Mouse (Mus musculus) forebrain, embryonic 14.5 days (tissue): ENCODE results near the gene Mtus2. TPM values are rescaled to one million over a fixed set of nuclear protein-coding genes. Genes with fewer than 3 reads are reported as not detected.

ENCODE experiments used
- ATAC-seq: fragments of 200-750 bp; cut with Nextera tagmentation; 2 replicates; pipeline ENCODE4 v1.8.0; 2017; ENCODE audit warnings: mild to moderate bottlenecking, moderate library complexity
- DNase-seq: peaks from one replicate; pipeline ENCODE4 v3.0.0-alpha.2; 2015; ENCODE audit warnings: low spot score
- H3K27ac ChIP-seq: fragments of 300-500 bp; sonication (generic); 2 replicates; pipeline ENCODE4 v1.5.1; 2014; ENCODE audit warnings: low read depth, mild to moderate bottlenecking, control low read depth, low read length, moderate library complexity
- H3K27me3 ChIP-seq: fragments of 300-500 bp; sonication (generic); replicated peaks from 2 replicates; pipeline ENCODE4 v1.6.1; 2014; ENCODE audit warnings: low read length, control low read depth, mixed read lengths; ENCODE audit not compliant: control insufficient read depth, insufficient read depth
- H3K36me3 ChIP-seq: fragments of 300-500 bp; sonication (generic); 2 replicates; pipeline ENCODE4 v1.6.1; 2014; ENCODE audit warnings: low read length, control low read depth; ENCODE audit not compliant: control insufficient read depth, insufficient read depth
- H3K4me1 ChIP-seq: fragments of 300-500 bp; sonication (generic); 2 replicates; pipeline ENCODE4 v1.6.1; 2014; ENCODE audit warnings: antibody characterized with exemption, low read length, control low read depth; ENCODE audit not compliant: control insufficient read depth, insufficient read depth
- H3K4me2 ChIP-seq: fragments of 300-500 bp; sonication (generic); 2 replicates; pipeline ENCODE4 v1.6.1; 2014; ENCODE audit warnings: mild to moderate bottlenecking, control low read depth, low read length
- H3K4me3 ChIP-seq: fragments of 300-500 bp; sonication (generic); 2 replicates; pipeline ENCODE4 v1.5.1; 2014; ENCODE audit warnings: low read depth, low read length, control low read depth
- H3K9ac ChIP-seq: fragments of 300-500 bp; sonication (generic); 2 replicates; pipeline ENCODE4 v1.6.1; 2014; ENCODE audit warnings: mild to moderate bottlenecking, low read length, control low read depth, moderate library complexity
- H3K9me3 ChIP-seq: fragments of 300-500 bp; sonication (generic); replicated peaks from 2 replicates; pipeline ENCODE4 v1.6.1; 2016; ENCODE audit warnings: low read length, control low read depth, mixed read lengths; ENCODE audit not compliant: control insufficient read depth
- WGBS: fragments of 180-500 bp; shearing (Covaris S2); extraction: QIAGEN DNeasy Blood & Tissue Kit; methylation state at CpG from one replicate; pipeline ENCODE4 v1.1.7; 2014; 5-methylcytosine and 5-hydroxymethylcytosine counted together
- polyA plus RNA-seq: library from polyadenylated mRNA; unstranded; fragments of >200 nt; fragmentation: Nextera tagmentation; extraction: Ambion mirVana; gene quantifications from 2 replicates; pipeline ENCODE4 v1.2.1, GENCODE M21; 2014

The Mtus2 gene
- polyA plus RNA-seq, 1 experiment from 2014 or later: 17.0 TPM

- H3K27me3 ChIP-seq: no peaks in the 10 kb centered on the region
- no peaks in the 10 kb centered on the region for H3K36me3 ChIP-seq
- H3K27ac ChIP-seq: no peak overlapping the region
- DNase-seq (peak; percentile 7), ATAC-seq (no peak)
- 30% methylated on average over 5 of the region's 5 CpGs for WGBS
- peaks cover 9% of the 10 kb centered on the region; the same call in 1 of the 2 replicates for H3K4me1 ChIP-seq
- no peaks in the 10 kb centered on the region for H3K9me3 ChIP-seq
- no peak overlapping the region for H3K4me2 ChIP-seq
- no peak overlapping the region for H3K4me3 ChIP-seq
- H3K9ac ChIP-seq: no peak overlapping the region
Measured at GRCm38 (mm10) chr5:147955671-147956070, 1.4 kb upstream of the Mtus2 start.

GRCm38 (mm10) chr5:147956421-147956820, 699 bp upstream of the Mtus2 start:
- 2% methylated on average over 11 of the region's 11 CpGs for WGBS
- no peak for DNase-seq

GRCm38 (mm10) chr5:147957592-147958271, 612 bp downstream of the Mtus2 start:
- peak overlapping the region; percentile 71 for H3K9ac ChIP-seq
- H3K27me3 ChIP-seq: no peaks in the 10 kb centered on the region
- peak overlapping the region; percentile 56 for H3K4me3 ChIP-seq
- H3K4me1 ChIP-seq: peaks cover 9% of the 10 kb centered on the region; the same call in 1 of the 2 replicates
- DNase-seq (peak; percentile 82), ATAC-seq (peak; percentile 27)
- under 1% methylated on average over 41 of the region's 42 CpGs for WGBS
- H3K36me3 ChIP-seq: no peaks in the 10 kb centered on the region
- peak overlapping the region; percentile 99 for H3K4me2 ChIP-seq
- 0 out of 2 replicates have a peak overlapping the region, but pooled peaks have one; percentile 11 for H3K27ac ChIP-seq
- no peaks in the 10 kb centered on the region for H3K9me3 ChIP-seq

More at GRCm38 (mm10) chr5:147956421-147956820, 699 bp upstream of the Mtus2 start:
- peak overlapping the region; percentile 56 for H3K4me3 ChIP-seq
- peak overlapping the region; percentile 99 for H3K4me2 ChIP-seq
- no peaks in the 10 kb centered on the region for H3K36me3 ChIP-seq
- H3K27me3 ChIP-seq: no peaks in the 10 kb centered on the region
- H3K9me3 ChIP-seq: no peaks in the 10 kb centered on the region
- H3K9ac ChIP-seq: peak overlapping the region; percentile 71
- peaks cover 9% of the 10 kb centered on the region; the same call in 1 of the 2 replicates for H3K4me1 ChIP-seq
- no peak for ATAC-seq
- no peak overlapping the region for H3K27ac ChIP-seq

GRCm38 (mm10) chr5:147958552-147958951, 1.4 kb downstream of the Mtus2 start:
- no peak overlapping the region for H3K9ac ChIP-seq
- WGBS: 32% methylated on average over 13 of the region's 13 CpGs
- H3K9me3 ChIP-seq: no peaks in the 10 kb centered on the region
- no peak for ATAC-seq
- H3K4me2 ChIP-seq: peak overlapping the region; percentile 99
- H3K36me3 ChIP-seq: no peaks in the 10 kb centered on the region
- no peak overlapping the region for H3K4me3 ChIP-seq
- no peak overlapping the region for H3K27ac ChIP-seq
- no peaks in the 10 kb centered on the region for H3K27me3 ChIP-seq
- no peak for DNase-seq
- H3K4me1 ChIP-seq: peaks cover 9% of the 10 kb centered on the region; the same call in 1 of the 2 replicates

GRCm38 (mm10) chr5:147959088-147959487, 2.0 kb downstream of the Mtus2 start:
- Histone ChIP-seq H3K4me1 (peaks cover 9% of the 10 kb centered on the region; the same call in 1 of the 2 replicates), H3K27me3 (no peaks in the 10 kb centered on the region), H3K4me2 (peak overlapping the region; percentile 99; the same call in 1 of the 2 replicates), H3K9ac (no peak overlapping the region), H3K36me3 (no peaks in the 10 kb centered on the region), H3K9me3 (no peaks in the 10 kb centered on the region), H3K4me3 (no peak overlapping the region), H3K27ac (no peak overlapping the region)
- DNase-seq (no peak), ATAC-seq (no peak)
- 19% methylated on average over 5 of the region's 5 CpGs for WGBS

- Histone ChIP-seq H3K4me1 (peaks cover 9% of the 10 kb centered on the region; the same call in 1 of the 2 replicates), H3K9ac (no peak overlapping the region), H3K36me3 (no peaks in the 10 kb centered on the region), H3K9me3 (no peaks in the 10 kb centered on the region), H3K4me2 (no peak overlapping the region), H3K4me3 (no peak overlapping the region), H3K27me3 (no peaks in the 10 kb centered on the region), H3K27ac (no peak overlapping the region)
- WGBS: 79% methylated on average over 1 of the region's 1 CpGs
- DNase-seq: no peak
- no peak for ATAC-seq
Measured at GRCm38 (mm10) chr5:147960793-147961192, 3.7 kb downstream of the Mtus2 start.

- Histone ChIP-seq H3K4me3 (no peak overlapping the region), H3K9me3 (no peaks in the 10 kb centered on the region), H3K27me3 (no peaks in the 10 kb centered on the region), H3K9ac (no peak overlapping the region), H3K4me1 (no peaks in the 10 kb centered on the region), H3K4me2 (no peak overlapping the region), H3K27ac (no peak overlapping the region), H3K36me3 (no peaks in the 10 kb centered on the region)
- DNase-seq (no peak), ATAC-seq (no peak)
- 78% methylated on average over 13 of the region's 13 CpGs for WGBS
Measured at GRCm38 (mm10) chr5:147963820-147964580, 6.9 kb downstream of the Mtus2 start.

- H3K4me1 ChIP-seq: no peaks in the 10 kb centered on the region
- ATAC-seq: no peak
- no peak for DNase-seq
- H3K4me3 ChIP-seq: no peak overlapping the region
- WGBS: 55% methylated on average over 2 of the region's 2 CpGs
- H3K36me3 ChIP-seq: no peaks in the 10 kb centered on the region
- no peaks in the 10 kb centered on the region for H3K9me3 ChIP-seq
- H3K4me2 ChIP-seq: no peak overlapping the region
- no peaks in the 10 kb centered on the region for H3K27me3 ChIP-seq
- no peak overlapping the region for H3K27ac ChIP-seq
- H3K9ac ChIP-seq: no peak overlapping the region
Measured at GRCm38 (mm10) chr5:147964776-147965175, 7.7 kb downstream of the Mtus2 start.

GRCm38 (mm10) chr5:147966646-147967045, 9.5 kb downstream of the Mtus2 start:
- no peaks in the 10 kb centered on the region for H3K4me1 ChIP-seq
- H3K9ac ChIP-seq: no peak overlapping the region
- no peaks in the 10 kb centered on the region for H3K27me3 ChIP-seq
- H3K36me3 ChIP-seq: no peaks in the 10 kb centered on the region
- no peak overlapping the region for H3K4me2 ChIP-seq
- H3K27ac ChIP-seq: no peak overlapping the region
- WGBS: 84% methylated on average over 7 of the region's 7 CpGs
- H3K9me3 ChIP-seq: no peaks in the 10 kb centered on the region
- DNase-seq (no peak), ATAC-seq (no peak)
- H3K4me3 ChIP-seq: no peak overlapping the region
